Mouse (Mus musculus) olfactory bulb, adult 2 months (tissue): Measurements from ENCODE around the gene Abo. TPM values are rescaled to one million over a fixed set of nuclear protein-coding genes. Genes with fewer than 3 reads are reported as not detected.

Source experiments
- H3K27ac ChIP-seq: fragments of 200-500 bp; 2 replicates; pipeline ENCODE4 v1.5.1; 2012; ENCODE audit warnings: low read depth, low read length; ENCODE audit not compliant: insufficient read depth
- H3K4me1 ChIP-seq: fragments of 200-500 bp; 2 replicates; pipeline ENCODE4 v1.6.1; 2012; ENCODE audit warnings: low read length; ENCODE audit not compliant: control insufficient read depth, insufficient read depth
- H3K4me3 ChIP-seq: fragments of 200-500 bp; 2 replicates; pipeline ENCODE4 v1.5.1; 2012; ENCODE audit warnings: mild to moderate bottlenecking, low read depth, low read length, moderate library complexity; ENCODE audit not compliant: insufficient read depth
- CTCF ChIP-seq: fragments of 200-500 bp; IDR thresholded peaks from 2 replicates; pipeline ENCODE4 v1.5.1; 2012; ENCODE audit warnings: low read depth, mild to moderate bottlenecking, low read length, moderate library complexity; ENCODE audit not compliant: insufficient read depth
- POLR2A ChIP-seq: fragments of 200-500 bp; IDR thresholded peaks from 2 replicates; pipeline ENCODE4 v1.6.1; 2012; ENCODE audit warnings: mild to moderate bottlenecking, low read depth, low read length, moderate library complexity; ENCODE audit not compliant: insufficient read depth
- WGBS: fragments of 180-500 bp; shearing (Covaris S2); methylation state at CpG from one replicate; pipeline ENCODE4 v1.1.7; 2018; 5-methylcytosine and 5-hydroxymethylcytosine counted together
- polyA plus RNA-seq: library from polyadenylated mRNA; stranded (reverse); fragments of >200 nt; gene quantifications from 2 replicates; pipeline ENCODE4 v1.2.4, GENCODE M21; 2012; ENCODE audit warnings: low replicate concordance; ENCODE audit not compliant: missing spikeins, insufficient read depth, insufficient read length

Abo gene
- polyA plus RNA-seq: not detected in 2 replicates

- Histone ChIP-seq H3K4me3 (no peak within 1 kb of the TSS), H3K4me1 (no peaks in the 10 kb centered on the region), H3K27ac (no peak within 1 kb of the TSS)
- TF ChIP-seq POLR2A (no peak), CTCF (no peak)
- WGBS: 60% methylated on average over 3 of the region's 3 CpGs
These were observed at the start of gene Abo for GRCm38 (mm10) chr2:26864879-26865278. Gene Abo, minus strand, starts transcription at chr2:26864979.

- H3K4me3 ChIP-seq: no peak overlapping the region
- peaks cover 25% of the 10 kb centered on the region for H3K4me1 ChIP-seq
- WGBS: 57% methylated on average over 8 of the region's 8 CpGs
- TF ChIP-seq CTCF (no peak), POLR2A (no peak)
- no peak overlapping the region for H3K27ac ChIP-seq
These were observed 49.6 kb upstream of the Abo start for GRCm38 (mm10) chr2:26914148-26914941.

DNA sequence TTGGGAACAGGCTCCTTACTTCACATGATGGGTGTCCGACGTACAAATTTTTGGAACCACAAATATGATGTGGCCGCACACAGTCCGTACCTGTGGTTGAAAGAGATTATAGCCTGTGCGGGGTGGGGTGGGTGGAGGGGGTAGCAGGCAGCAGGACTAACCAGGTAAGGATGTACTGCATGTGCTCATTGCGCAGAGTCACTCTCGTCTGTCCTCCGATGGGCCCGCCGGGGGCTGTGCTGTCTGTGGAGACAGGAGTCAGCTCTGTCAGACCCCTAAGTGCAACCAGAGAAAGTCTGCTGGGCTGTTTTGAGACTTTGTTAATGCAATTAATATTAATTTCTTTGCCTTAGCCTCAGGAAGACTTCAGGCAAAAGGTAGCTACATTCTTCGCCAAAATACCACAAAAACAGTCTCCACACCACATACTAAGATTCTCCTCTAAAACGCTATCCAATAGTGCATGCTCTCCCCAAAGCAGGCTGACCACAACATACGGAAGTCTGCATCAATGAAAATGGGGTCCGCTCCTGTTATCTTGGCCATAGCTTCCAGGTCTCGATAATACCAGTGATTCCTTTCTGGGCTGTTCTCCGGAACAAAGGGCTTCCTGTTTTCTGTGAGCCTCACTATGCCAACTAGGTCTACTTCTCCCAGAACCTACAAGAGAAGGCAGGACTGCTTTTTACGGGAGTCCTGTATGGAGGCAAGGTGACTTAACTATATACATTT lies 48.8 kb upstream of the Abo start:
- TF ChIP-seq CTCF (no peak), POLR2A (no peak)
- WGBS: 76% methylated on average over 17 of the region's 17 CpGs
- Histone ChIP-seq H3K27ac (no peak overlapping the region), H3K4me1 (peaks cover 30% of the 10 kb centered on the region), H3K4me3 (no peak overlapping the region)

DNA sequence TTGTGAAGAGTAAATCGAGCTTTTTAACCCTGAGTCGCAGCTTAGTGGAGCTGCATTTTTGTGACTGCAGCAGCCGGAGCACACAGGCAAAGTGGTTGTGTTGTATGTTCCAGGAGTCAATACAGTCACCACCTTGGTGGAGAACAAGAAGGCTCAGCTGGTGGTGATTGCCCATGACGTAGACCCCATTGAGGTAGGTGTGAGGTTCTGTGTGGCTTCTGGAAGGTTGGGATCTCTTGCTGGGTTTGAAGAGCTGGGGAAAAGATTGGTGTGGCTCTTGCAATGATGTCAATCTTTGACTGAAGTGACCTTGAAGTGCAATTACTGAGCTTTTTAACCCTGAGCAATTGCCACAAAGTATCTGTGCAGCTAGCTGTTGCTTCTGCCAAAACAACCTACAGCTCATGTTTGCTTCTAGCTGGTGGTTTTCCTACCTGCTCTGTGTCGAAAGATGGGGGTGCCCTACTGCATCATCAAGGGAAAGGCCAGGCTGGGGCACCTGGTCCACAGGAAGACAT lies 47.5 kb upstream of the Abo start:
- 57% methylated on average over 5 of the region's 5 CpGs for WGBS
- no peak overlapping the region for H3K27ac ChIP-seq
- peaks cover 28% of the 10 kb centered on the region for H3K4me1 ChIP-seq
- TF ChIP-seq POLR2A (no peak), CTCF (no peak)
- H3K4me3 ChIP-seq: 0 out of 2 replicates have a peak overlapping the region, but pooled peaks have one; percentile 84

GRCm38 (mm10) chr2:26910994-26911765 lies 46.4 kb upstream of the Abo start:
- under 1% methylated on average over 37 of the region's 37 CpGs for WGBS
- H3K27ac ChIP-seq: peak overlapping the region; percentile 80
- no peak for TF ChIP-seq POLR2A
- H3K4me3 ChIP-seq: peak overlapping the region; percentile 84
- H3K4me1 ChIP-seq: peaks cover 26% of the 10 kb centered on the region

- 0% methylated on average over 61 of the region's 74 CpGs for WGBS
- peak within 1 kb of the TSS; percentile 80 for H3K27ac ChIP-seq
- no peak for TF ChIP-seq CTCF
- peak; percentile 95 for TF ChIP-seq POLR2A
- H3K4me3 ChIP-seq: peak within 1 kb of the TSS; percentile 84
- H3K4me1 ChIP-seq: peaks cover 23% of the 10 kb centered on the region
These were observed 45.6 kb upstream of the Abo start, which contains the start of the genes Med22 and Rpl7a for GRCm38 (mm10) chr2:26910124-26910993. Gene Med22, minus strand, starts transcription at chr2:26910677. Gene Rpl7a, plus strand, starts transcription at chr2:26910764.

DNA sequence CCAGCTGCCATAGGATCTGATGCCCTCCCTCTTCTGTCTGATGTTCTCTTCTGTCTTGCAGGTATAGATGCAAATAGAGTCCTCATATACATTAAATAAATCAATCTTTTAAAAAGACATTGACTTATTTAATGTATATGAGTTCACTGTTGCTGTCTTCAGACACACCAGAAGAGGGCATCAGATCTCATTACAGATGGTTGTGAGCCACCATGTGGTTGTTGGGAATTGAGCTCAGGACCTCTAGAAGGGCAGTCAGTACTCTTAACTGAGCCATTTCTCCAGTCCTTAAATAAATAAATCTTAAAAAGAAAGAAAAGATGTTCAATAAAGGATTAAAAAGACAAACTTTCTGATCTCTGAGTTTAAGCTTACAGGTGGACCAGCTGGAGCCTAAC lies 44.6 kb upstream of the Abo start:
- H3K27ac ChIP-seq: no peak overlapping the region
- peaks cover 20% of the 10 kb centered on the region for H3K4me1 ChIP-seq
- no peak overlapping the region for H3K4me3 ChIP-seq
- TF ChIP-seq CTCF (no peak), POLR2A (no peak)

GRCm38 (mm10) chr2:26908710-26909386 lies 44.1 kb upstream of the Abo start:
- TF ChIP-seq CTCF (no peak), POLR2A (no peak)
- no peak overlapping the region for H3K27ac ChIP-seq
- WGBS: 71% methylated on average over 18 of the region's 18 CpGs
- H3K4me1 ChIP-seq: peaks cover 21% of the 10 kb centered on the region
- H3K4me3 ChIP-seq: peak overlapping the region; percentile 17
